Mouse (Mus musculus) frontal cortex, postnatal 10 days (tissue): ENCODE results near the gene Trim30c.
A peak's percentile ranks its signal among the peaks of the same experiment; 100 is the strongest.
"Not testable (repeated sequence)": the region's sequence is repeated elsewhere in the genome, so short reads cannot be mapped to it uniquely, and the experiment has no call there.

Experiments
- DNase-seq, 2 experiments: peaks; one replicate each; pipeline ENCODE4 v3.0.0; 2022; ENCODE audit warnings: low spot score in 2 of 2, mixed read lengths in 1 of 2

Trim30c gene

GRCm38 (mm10) chr7:104400698-104401097, at the start of gene Trim30c:
Gene Trim30c, minus strand, starts transcription at chr7:104400837.
- no peak for DNase-seq

GRCm38 (mm10) chr7:104445961-104446645, 45.5 kb upstream of the Trim30c start:
- DNase-seq, result no peak

GRCm38 (mm10) chr7:104404460-104404950, 3.9 kb upstream of the Trim30c start:
- DNase-seq, result no peak

- no peak for DNase-seq
Observed at GRCm38 (mm10) chr7:104401140-104401539, 503 bp upstream of the Trim30c start.

- DNase-seq, result no peak
Observed at GRCm38 (mm10) chr7:104398492-104398891, 2.1 kb downstream of the Trim30c start.

- DNase-seq, result no peak
Observed at GRCm38 (mm10) chr7:104369736-104370414, 30.8 kb downstream of the Trim30c start, which contains the start of gene Trim30b. Gene Trim30b, minus strand, starts transcription at chr7:104369884.

- no peak for DNase-seq
Observed at GRCm38 (mm10) chr7:104366339-104366738, 34.3 kb downstream of the Trim30c start.

- no peak for DNase-seq
Observed at GRCm38 (mm10) chr7:104353600-104353967, 47.1 kb downstream of the Trim30c start.

- peak; percentile 7 to 8 for DNase-seq
Observed at GRCm38 (mm10) chr7:104352717-104353599, 47.7 kb downstream of the Trim30c start, which contains the start of gene Trim12c. Gene Trim12c, minus strand, starts transcription at chr7:104353362.

GRCm38 (mm10) chr7:104348043-104348442, 52.6 kb downstream of the Trim30c start:
- not testable (repeated sequence) for DNase-seq

- not testable (repeated sequence) for DNase-seq
Observed at GRCm38 (mm10) chr7:104340744-104341143, 59.9 kb downstream of the Trim30c start.

- DNase-seq, result not testable (repeated sequence)
Observed at GRCm38 (mm10) chr7:104335547-104335946, 65.1 kb downstream of the Trim30c start.
